Mouse (Mus musculus) forebrain, embryonic 15.5 days (tissue): Measurements from ENCODE around the gene Mpp5. TPM values are rescaled to one million over a fixed set of nuclear protein-coding genes. Genes with fewer than 3 reads are reported as not detected.

Experiments used
- ATAC-seq: fragments of 200-750 bp; cut with Nextera tagmentation; replicated peaks from 2 replicates; pipeline ENCODE4 v1.8.0; 2017; ENCODE audit warnings: mild to moderate bottlenecking, moderate TSS enrichment, moderate library complexity
- H3K27ac ChIP-seq: fragments of 300-500 bp; sonication (generic); replicated peaks from 2 replicates; pipeline ENCODE4 v1.5.1; 2015; ENCODE audit warnings: mild to moderate bottlenecking, inconsistent platforms
- H3K27me3 ChIP-seq: fragments of 300-500 bp; sonication (generic); 2 replicates; pipeline ENCODE4 v1.6.1; 2015; ENCODE audit warnings: inconsistent platforms
- H3K36me3 ChIP-seq: fragments of 300-500 bp; sonication (generic); 2 replicates; pipeline ENCODE4 v1.6.1; 2015; ENCODE audit warnings: mild to moderate bottlenecking, inconsistent platforms
- H3K4me1 ChIP-seq: fragments of 300-500 bp; sonication (generic); 2 replicates; pipeline ENCODE4 v1.6.1; 2015; ENCODE audit warnings: inconsistent platforms
- H3K4me2 ChIP-seq: fragments of 300-500 bp; sonication (generic); replicated peaks from 2 replicates; pipeline ENCODE4 v1.6.1; 2015; ENCODE audit warnings: mild to moderate bottlenecking, inconsistent platforms
- H3K4me3 ChIP-seq: fragments of 300-500 bp; sonication (generic); 2 replicates; pipeline ENCODE4 v1.5.1; 2015; ENCODE audit warnings: mild to moderate bottlenecking, inconsistent platforms
- H3K9ac ChIP-seq: fragments of 300-500 bp; sonication (generic); replicated peaks from 2 replicates; pipeline ENCODE4 v1.6.1; 2015; ENCODE audit warnings: mild to moderate bottlenecking, inconsistent platforms
- H3K9me3 ChIP-seq: fragments of 300-500 bp; sonication (generic); 2 replicates; pipeline ENCODE4 v1.6.1; 2016; ENCODE audit warnings: inconsistent platforms
- WGBS: fragments of 180-500 bp; shearing (Covaris S2); methylation state at CpG from one replicate; pipeline ENCODE4 v1.1.7; 2015; ENCODE audit warnings: mixed read lengths; 5-methylcytosine and 5-hydroxymethylcytosine counted together
- polyA plus RNA-seq: library from polyadenylated mRNA; unstranded; fragments of >200 nt; fragmentation: Nextera tagmentation; extraction: Ambion mirVana; gene quantifications from 2 replicates; pipeline ENCODE4 v1.2.1, GENCODE M21; 2015

Mpp5 gene
- polyA plus RNA-seq, 1 experiment from 2014 or later: 16.9 TPM

DNA sequence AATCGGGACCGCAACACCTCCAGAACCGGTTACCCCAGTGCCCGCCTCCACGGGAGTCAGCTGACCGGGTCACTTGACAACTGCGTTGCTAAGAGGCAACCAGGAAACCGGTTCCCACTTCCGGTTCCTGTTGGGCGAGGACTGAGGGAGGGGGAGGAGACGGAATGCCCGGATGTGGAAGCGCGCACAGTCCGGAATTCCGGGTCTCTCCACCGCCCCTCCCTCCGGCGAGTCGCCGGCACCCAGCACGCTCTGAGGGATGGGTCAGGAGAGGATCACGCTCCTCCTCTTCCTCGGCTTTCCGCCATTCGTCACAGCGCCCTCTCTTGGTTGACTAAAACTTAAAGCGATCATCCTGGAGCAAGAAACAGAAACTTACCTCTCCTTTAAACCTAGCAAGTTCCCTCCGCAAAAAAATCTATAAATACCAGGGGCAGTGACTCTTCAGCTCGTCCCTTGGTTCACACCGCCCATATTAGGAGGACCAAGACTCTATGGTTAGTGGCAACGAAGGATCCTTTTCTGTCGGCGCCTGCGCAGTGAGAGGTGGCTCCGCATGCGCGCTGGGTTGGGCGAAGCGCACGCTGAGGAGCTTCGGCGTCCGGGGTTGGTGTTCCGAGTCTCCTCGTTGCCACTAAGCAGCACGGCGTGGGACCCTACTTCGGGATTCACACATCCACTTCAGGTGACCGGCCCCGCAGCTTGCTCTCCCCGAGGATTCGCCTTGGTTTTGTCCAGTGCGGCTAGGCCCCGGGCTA lies 113.0 kb downstream of the Mpp5 start, which contains the start of the genes Atp6v1d and Eif2s1:
Atp6v1d (minus strand) TSS at position 143 of the 758 bp plus-strand sequence.
Eif2s1 (plus strand) TSS at position 324 of the 758 bp plus-strand sequence.
- under 1% methylated on average over 55 of the region's 55 CpGs for WGBS
- H3K9ac ChIP-seq: peak within 1 kb of the TSS; percentile 86
- peak within 1 kb of the TSS; percentile 86 for H3K27ac ChIP-seq
- H3K36me3 ChIP-seq: no peaks in the 10 kb centered on the region; the same call in 1 of the 2 replicates
- peaks cover 39% of the 10 kb centered on the region for H3K4me1 ChIP-seq
- ATAC-seq: peak; percentile 100
- H3K4me2 ChIP-seq: peak within 1 kb of the TSS; percentile 87
- peak within 1 kb of the TSS; percentile 89 for H3K4me3 ChIP-seq
- no peaks in the 10 kb centered on the region for H3K27me3 ChIP-seq
- H3K9me3 ChIP-seq: no peaks in the 10 kb centered on the region

DNA sequence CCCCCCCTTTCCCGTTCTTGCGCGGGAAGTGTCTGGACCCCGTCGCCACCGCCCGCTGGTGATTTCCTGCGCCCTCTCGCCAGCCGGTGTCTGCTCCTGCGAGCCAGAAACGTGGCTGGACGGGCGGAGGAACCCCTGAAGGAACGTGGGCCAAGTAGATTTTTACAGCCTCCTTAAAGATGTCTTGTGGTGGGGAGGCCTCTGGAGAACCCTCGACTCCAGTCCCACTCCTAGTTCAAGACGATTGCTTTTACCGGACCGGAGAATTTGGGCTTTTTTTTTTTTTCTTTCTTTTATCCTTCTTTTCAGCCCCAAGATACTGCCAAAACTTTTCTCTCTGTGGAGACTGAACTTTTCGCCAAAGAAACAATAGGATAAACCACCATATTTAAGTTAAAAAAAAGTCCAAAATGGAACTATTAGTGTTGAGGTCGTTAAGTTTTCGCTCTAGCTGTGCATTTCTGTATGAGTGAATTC lies 113.6 kb downstream of the Mpp5 start:
- Histone ChIP-seq H3K36me3 (peaks cover 4% of the 10 kb centered on the region; the same call in 1 of the 2 replicates), H3K27ac (peak overlapping the region; percentile 86), H3K9ac (peak overlapping the region; percentile 86), H3K27me3 (no peaks in the 10 kb centered on the region), H3K9me3 (no peaks in the 10 kb centered on the region), H3K4me1 (peaks cover 39% of the 10 kb centered on the region), H3K4me3 (peak overlapping the region; percentile 89), H3K4me2 (peak overlapping the region; percentile 63)
- under 1% methylated on average over 22 of the region's 22 CpGs for WGBS
- ATAC-seq: no peak

DNA sequence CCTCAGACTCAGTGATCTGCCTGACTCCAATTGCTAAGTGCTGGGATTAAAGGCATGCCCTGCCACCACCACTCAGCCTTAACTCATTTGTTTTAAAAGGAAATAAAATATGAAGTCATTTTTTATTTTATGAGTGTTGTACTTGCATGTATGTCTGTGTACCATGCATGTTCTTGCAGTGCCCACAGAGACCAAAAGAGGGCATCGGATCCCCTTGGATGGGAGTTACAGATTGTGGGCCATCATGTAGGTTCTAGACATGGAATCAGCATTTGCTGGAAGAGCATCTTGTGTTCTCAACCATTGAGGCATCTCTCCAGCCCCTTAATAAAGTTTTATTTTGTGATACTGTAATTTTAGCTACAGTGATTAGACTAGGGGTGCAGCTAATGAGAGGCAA lies 116.7 kb downstream of the Mpp5 start:
- ATAC-seq: no peak
- no peak overlapping the region for H3K9ac ChIP-seq
- no peaks in the 10 kb centered on the region for H3K9me3 ChIP-seq
- 92% methylated on average over 1 of the region's 1 CpGs for WGBS
- H3K36me3 ChIP-seq: peaks cover 15% of the 10 kb centered on the region
- H3K4me3 ChIP-seq: no peak overlapping the region
- no peaks in the 10 kb centered on the region for H3K27me3 ChIP-seq
- no peak overlapping the region for H3K4me2 ChIP-seq
- H3K27ac ChIP-seq: no peak overlapping the region
- peaks cover 23% of the 10 kb centered on the region for H3K4me1 ChIP-seq

DNA sequence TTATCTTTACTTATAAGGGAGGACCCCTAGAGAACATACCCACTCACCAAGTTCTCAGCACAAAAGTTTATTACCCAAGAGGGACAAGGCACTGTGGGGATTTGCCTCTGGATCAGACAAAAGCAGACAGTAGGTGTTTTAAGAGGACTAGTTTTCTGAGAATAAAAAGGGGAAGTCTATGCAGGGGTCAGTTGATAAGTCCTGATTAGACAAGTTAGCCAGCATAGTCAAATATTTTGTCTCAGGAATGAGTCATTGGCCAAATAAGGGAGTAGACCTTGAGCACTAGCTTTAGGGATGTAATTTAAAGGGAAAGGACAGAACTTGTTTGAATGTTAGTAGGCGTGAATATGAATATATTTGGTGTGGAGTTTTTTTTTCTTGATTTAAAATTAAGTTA lies 119.4 kb downstream of the Mpp5 start:
- no peak overlapping the region for H3K9ac ChIP-seq
- H3K27ac ChIP-seq: no peak overlapping the region
- peaks cover 21% of the 10 kb centered on the region for H3K36me3 ChIP-seq
- 96% methylated on average over 1 of the region's 1 CpGs for WGBS
- peaks cover 11% of the 10 kb centered on the region for H3K4me1 ChIP-seq
- ATAC-seq: no peak
- no peak overlapping the region for H3K4me2 ChIP-seq
- H3K27me3 ChIP-seq: no peaks in the 10 kb centered on the region
- no peaks in the 10 kb centered on the region for H3K9me3 ChIP-seq
- H3K4me3 ChIP-seq: no peak overlapping the region

DNA sequence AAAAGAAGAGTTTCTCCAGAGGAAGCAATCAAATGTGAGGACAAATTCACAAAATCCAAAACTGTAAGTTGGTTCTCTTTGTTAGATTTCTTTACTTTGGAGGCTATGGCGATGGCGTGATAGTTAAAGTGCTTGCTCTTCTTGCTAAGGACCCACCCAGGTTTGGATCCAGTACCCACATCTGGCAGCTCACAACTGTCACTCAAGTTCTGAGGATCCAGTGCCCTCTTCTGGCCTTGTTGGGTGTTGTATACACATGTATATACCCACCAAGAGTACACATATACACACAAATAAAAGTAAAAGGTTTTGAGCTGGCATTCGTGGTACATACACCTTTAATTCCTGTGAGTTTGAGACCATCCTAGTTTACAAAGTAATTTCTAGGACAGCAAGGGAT lies 125.9 kb downstream of the Mpp5 start:
- Histone ChIP-seq H3K4me1 (no peaks in the 10 kb centered on the region), H3K4me2 (no peak overlapping the region), H3K9me3 (no peaks in the 10 kb centered on the region), H3K27ac (no peak overlapping the region), H3K4me3 (no peak overlapping the region), H3K27me3 (no peaks in the 10 kb centered on the region), H3K9ac (no peak overlapping the region), H3K36me3 (peaks cover 46% of the 10 kb centered on the region)
- WGBS: 93% methylated on average over 3 of the region's 3 CpGs
- ATAC-seq: no peak

DNA sequence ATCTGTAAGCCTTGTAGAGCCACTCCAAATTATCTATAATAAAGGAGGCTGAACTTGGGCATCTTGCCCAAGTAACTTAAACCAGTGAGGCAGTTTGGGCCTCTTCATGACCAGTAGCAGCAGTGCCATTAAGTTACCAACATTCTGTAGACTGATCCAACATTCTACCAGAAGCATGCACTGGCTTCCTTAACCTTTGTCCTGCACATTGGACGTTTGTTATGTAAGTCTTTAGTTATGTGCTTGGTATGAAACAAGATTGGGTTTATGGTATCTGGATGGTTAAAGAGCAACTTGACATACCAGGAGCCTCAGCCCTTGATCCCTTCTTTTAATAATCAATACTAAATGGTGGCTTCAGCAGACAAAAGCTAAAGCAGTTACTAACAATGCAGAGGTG lies 141.4 kb downstream of the Mpp5 start:
- Histone ChIP-seq H3K4me3 (no peak overlapping the region), H3K27me3 (no peaks in the 10 kb centered on the region), H3K9ac (no peak overlapping the region), H3K36me3 (peaks cover 17% of the 10 kb centered on the region), H3K9me3 (no peaks in the 10 kb centered on the region), H3K4me1 (no peaks in the 10 kb centered on the region), H3K4me2 (no peak overlapping the region), H3K27ac (no peak overlapping the region)
- WGBS: 79% methylated on average over 1 of the region's 1 CpGs
- no peak for ATAC-seq

Other genes starting within 250 kb of the Mpp5 start
- gene Fam71d, start 57.4 kb upstream of the Mpp5 start, polyA plus RNA-seq: 0.10 and 0.14 TPM in 2 replicates
- gene Atp6v1d, start 112.7 kb downstream of the Mpp5 start, polyA plus RNA-seq: 116 and 120 TPM in 2 replicates
- 162 and 163 TPM in 2 replicates for gene Eif2s1, start 112.9 kb downstream of the Mpp5 start, polyA plus RNA-seq
- 0.50 and 0.66 TPM in 2 replicates for gene Plek2, start 158.1 kb downstream of the Mpp5 start, polyA plus RNA-seq